Mouse (Mus musculus): Measurements from ENCODE around the gene Cnnm4.

- TF ChIP-seq CTCF (IDR thresholded peaks at IDR 0.05; ENCODE audit: extremely low read depth, insufficient read depth, low read length) (no peak), POLR2A (IDR thresholded peaks at IDR 0.05; ENCODE audit: extremely low read depth, insufficient read depth, low read length) (no peak)
Measured at GRCm38 (mm10) chr1:36485080-36485479, 13.7 kb downstream of the Cnnm4 start.
